Mouse (Mus musculus): ENCODE measurements at regions not wholly inside any gene's neighbourhood (a gene's known extent, or its start where the extent isn't known, plus 50 kb on each side); places are given as distances from the start of the nearest gene placed in this dataset.

- WGBS: 63% methylated on average over 7 of the region's 7 CpGs
- H3K4me1 ChIP-seq: peaks cover 7% of the 10 kb centered on the region; the same call in 1 of the 2 replicates
- H3K9me3 ChIP-seq (replicated peaks): no peaks in the 10 kb centered on the region
- no peak overlapping the region for H3K27ac ChIP-seq
- H3K4me2 ChIP-seq: no peak overlapping the region
- no peak for ATAC-seq (replicated peaks; ENCODE audit: low FRiP score)
- no peak overlapping the region for H3K4me3 ChIP-seq (replicated peaks)
- H3K27me3 ChIP-seq: no peaks in the 10 kb centered on the region
- H3K9ac ChIP-seq: no peak overlapping the region
- no peaks in the 10 kb centered on the region for H3K36me3 ChIP-seq
Measured at GRCm38 (mm10) chr15:60693751-60694500, 159.7 kb downstream of the Fam84b start.

GRCm38 (mm10) chr15:60692718-60693597, 160.6 kb downstream of the Fam84b start:
- H3K27me3 ChIP-seq: no peaks in the 10 kb centered on the region
- peak overlapping the region; percentile 37 for H3K27ac ChIP-seq
- H3K4me2 ChIP-seq: no peak overlapping the region
- H3K36me3 ChIP-seq: no peaks in the 10 kb centered on the region
- H3K4me3 ChIP-seq (replicated peaks): no peak overlapping the region
- no peak for ATAC-seq (replicated peaks; ENCODE audit: low FRiP score)
- no peak overlapping the region for H3K9ac ChIP-seq
- peaks cover 7% of the 10 kb centered on the region; the same call in 1 of the 2 replicates for H3K4me1 ChIP-seq
- WGBS: 56% methylated on average over 6 of the region's 6 CpGs
- no peaks in the 10 kb centered on the region for H3K9me3 ChIP-seq (replicated peaks)

GRCm38 (mm10) chr15:60692149-60692548, 161.4 kb downstream of the Fam84b start:
- H3K27ac ChIP-seq: no peak overlapping the region
- WGBS: 29% methylated on average over 3 of the region's 3 CpGs

GRCm38 (mm10) chr15:60677397-60677796, 176.2 kb downstream of the Fam84b start:
- Histone ChIP-seq H3K4me1 (no peaks in the 10 kb centered on the region), H3K27ac (no peak overlapping the region), H3K4me2 (no peak overlapping the region), H3K9ac (no peak overlapping the region), H3K36me3 (no peaks in the 10 kb centered on the region), H3K27me3 (no peaks in the 10 kb centered on the region), H3K9me3 (replicated peaks) (no peaks in the 10 kb centered on the region), H3K4me3 (replicated peaks) (no peak overlapping the region)
- 54% methylated on average over 3 of the region's 3 CpGs for WGBS
- no peak for ATAC-seq (replicated peaks; ENCODE audit: low FRiP score)

More at GRCm38 (mm10) chr15:60692149-60692548, 161.4 kb downstream of the Fam84b start:
- H3K27me3 ChIP-seq: no peaks in the 10 kb centered on the region
- no peak overlapping the region for H3K9ac ChIP-seq
- ATAC-seq (replicated peaks; ENCODE audit: low FRiP score): 0 out of 2 replicates have a peak, but pooled peaks have one; percentile 40
- peaks cover 7% of the 10 kb centered on the region; the same call in 1 of the 2 replicates for H3K4me1 ChIP-seq
- no peak overlapping the region for H3K4me2 ChIP-seq
- no peaks in the 10 kb centered on the region for H3K36me3 ChIP-seq
- no peak overlapping the region for H3K4me3 ChIP-seq (replicated peaks)
- no peaks in the 10 kb centered on the region for H3K9me3 ChIP-seq (replicated peaks)

DNA sequence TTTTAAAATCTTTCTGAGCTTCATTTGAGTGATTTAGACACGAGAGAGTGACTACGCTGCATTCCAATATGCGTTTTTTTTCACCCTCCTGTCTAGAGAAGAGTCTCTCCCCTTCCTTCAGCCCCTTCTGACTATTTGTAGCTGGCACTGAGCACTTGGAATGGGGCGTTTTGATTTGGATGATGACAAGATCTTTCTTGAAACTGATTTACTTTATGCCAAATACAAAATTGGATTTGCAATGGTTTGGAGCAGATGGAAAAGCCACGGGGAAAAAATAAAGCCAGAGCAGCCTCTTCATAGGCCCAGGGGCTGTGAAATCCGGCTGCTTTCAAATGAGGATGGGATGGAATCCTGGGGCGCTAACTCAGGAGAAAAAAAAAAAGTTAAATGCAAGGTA, 196.0 kb downstream of the Fam84b start:
- no peaks in the 10 kb centered on the region for H3K4me1 ChIP-seq
- 82% methylated on average over 7 of the region's 7 CpGs for WGBS
- H3K9ac ChIP-seq: no peak overlapping the region
- H3K4me2 ChIP-seq: no peak overlapping the region
- no peaks in the 10 kb centered on the region for H3K27me3 ChIP-seq
- H3K27ac ChIP-seq: no peak overlapping the region
- no peak for ATAC-seq (replicated peaks; ENCODE audit: low FRiP score)
- no peak overlapping the region for H3K4me3 ChIP-seq (replicated peaks)
- no peaks in the 10 kb centered on the region for H3K36me3 ChIP-seq
- no peaks in the 10 kb centered on the region for H3K9me3 ChIP-seq (replicated peaks)

GRCm38 (mm10) chr15:60655113-60655512, 198.5 kb downstream of the Fam84b start:
- WGBS: 69% methylated on average over 3 of the region's 3 CpGs
- no peaks in the 10 kb centered on the region for H3K4me1 ChIP-seq
- H3K9ac ChIP-seq: no peak overlapping the region
- H3K36me3 ChIP-seq: no peaks in the 10 kb centered on the region
- H3K4me2 ChIP-seq: no peak overlapping the region
- H3K9me3 ChIP-seq (replicated peaks): no peaks in the 10 kb centered on the region
- H3K27me3 ChIP-seq: no peaks in the 10 kb centered on the region
- no peak overlapping the region for H3K27ac ChIP-seq
- no peak overlapping the region for H3K4me3 ChIP-seq (replicated peaks)
- ATAC-seq (replicated peaks; ENCODE audit: low FRiP score): 0 out of 2 replicates have a peak, but pooled peaks have one; percentile 18

DNA sequence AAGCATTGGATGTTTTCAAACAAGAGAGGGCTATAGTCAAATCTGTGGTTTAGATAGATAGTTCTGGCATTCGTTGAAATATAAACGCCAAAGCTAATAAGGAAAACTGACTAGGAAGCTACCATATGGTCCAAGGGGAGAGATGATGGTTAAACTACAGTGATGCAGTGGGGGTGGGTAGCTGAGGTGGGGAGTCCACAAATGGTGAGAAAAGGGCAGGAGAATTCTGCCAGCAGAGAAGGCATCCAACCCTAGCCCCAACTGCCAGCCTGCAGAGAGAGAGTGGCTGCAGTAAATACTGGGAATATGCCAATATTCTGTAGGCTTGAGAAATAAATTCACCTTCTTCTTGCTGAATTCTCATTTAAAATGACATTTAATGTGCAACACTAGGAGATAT, 204.3 kb downstream of the Fam84b start:
- Histone ChIP-seq H3K27me3 (no peaks in the 10 kb centered on the region), H3K27ac (no peak overlapping the region), H3K4me1 (no peaks in the 10 kb centered on the region), H3K36me3 (no peaks in the 10 kb centered on the region), H3K4me3 (replicated peaks) (no peak overlapping the region), H3K9me3 (replicated peaks) (no peaks in the 10 kb centered on the region), H3K9ac (no peak overlapping the region), H3K4me2 (no peak overlapping the region)
- 92% methylated on average over 2 of the region's 2 CpGs for WGBS
- no peak for ATAC-seq (replicated peaks; ENCODE audit: low FRiP score)

GRCm38 (mm10) chr15:60641770-60642169, 211.8 kb downstream of the Fam84b start:
- 81% methylated on average over 1 of the region's 1 CpGs for WGBS
- Histone ChIP-seq H3K36me3 (no peaks in the 10 kb centered on the region), H3K4me2 (no peak overlapping the region), H3K27ac (no peak overlapping the region), H3K4me3 (replicated peaks) (no peak overlapping the region), H3K9ac (no peak overlapping the region), H3K4me1 (no peaks in the 10 kb centered on the region), H3K9me3 (replicated peaks) (no peaks in the 10 kb centered on the region), H3K27me3 (no peaks in the 10 kb centered on the region)
- ATAC-seq (replicated peaks; ENCODE audit: low FRiP score): no peak

- no peaks in the 10 kb centered on the region for H3K9me3 ChIP-seq (replicated peaks)
- H3K4me2 ChIP-seq: no peak overlapping the region
- H3K36me3 ChIP-seq: no peaks in the 10 kb centered on the region
- no peak overlapping the region for H3K27ac ChIP-seq
- H3K4me3 ChIP-seq (replicated peaks): no peak overlapping the region
- no peaks in the 10 kb centered on the region for H3K27me3 ChIP-seq
- H3K9ac ChIP-seq: no peak overlapping the region
- ATAC-seq (replicated peaks; ENCODE audit: low FRiP score): no peak
- 72% methylated on average over 3 of the region's 3 CpGs for WGBS
- H3K4me1 ChIP-seq: no peaks in the 10 kb centered on the region
Measured at GRCm38 (mm10) chr15:60633457-60633850, 220.1 kb downstream of the Fam84b start.

DNA sequence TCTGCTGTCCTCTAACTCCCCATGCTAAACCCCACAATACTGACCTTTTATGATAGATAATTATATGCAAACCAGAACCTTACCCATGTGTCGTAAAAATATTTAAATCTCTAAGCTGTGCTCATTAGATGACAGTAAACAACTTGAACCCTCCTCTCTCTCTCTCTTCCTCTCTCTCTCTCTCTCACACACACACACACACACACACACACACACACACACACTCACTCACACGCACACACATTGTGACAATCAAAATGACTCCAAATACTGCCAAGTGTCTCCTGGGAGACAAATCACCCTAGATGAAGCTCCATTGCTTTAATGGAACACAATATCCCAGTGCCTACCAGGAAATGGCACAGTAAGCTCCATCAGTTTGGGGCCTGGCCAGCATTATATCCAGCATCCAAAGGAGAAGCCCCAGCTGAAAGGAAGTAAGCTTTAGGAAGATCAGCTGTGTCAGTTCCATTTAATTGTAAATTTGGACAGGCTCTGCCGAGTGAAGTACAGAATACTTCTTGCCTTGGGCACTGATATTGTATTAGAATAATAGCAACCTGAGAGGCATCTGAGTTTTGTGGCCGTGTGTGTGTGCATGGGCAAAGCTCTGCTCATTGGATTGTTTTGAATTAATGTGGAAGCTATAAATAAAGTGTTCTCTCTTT, 220.7 kb downstream of the Fam84b start:
- H3K27ac ChIP-seq: no peak overlapping the region
- ATAC-seq (replicated peaks; ENCODE audit: low FRiP score): no peak
- H3K9ac ChIP-seq: no peak overlapping the region
- WGBS: 64% methylated on average over 4 of the region's 4 CpGs
- no peak overlapping the region for H3K4me3 ChIP-seq (replicated peaks)
- no peaks in the 10 kb centered on the region for H3K4me1 ChIP-seq
- H3K36me3 ChIP-seq: no peaks in the 10 kb centered on the region
- H3K4me2 ChIP-seq: no peak overlapping the region
- no peaks in the 10 kb centered on the region for H3K27me3 ChIP-seq
- H3K9me3 ChIP-seq (replicated peaks): no peaks in the 10 kb centered on the region

DNA sequence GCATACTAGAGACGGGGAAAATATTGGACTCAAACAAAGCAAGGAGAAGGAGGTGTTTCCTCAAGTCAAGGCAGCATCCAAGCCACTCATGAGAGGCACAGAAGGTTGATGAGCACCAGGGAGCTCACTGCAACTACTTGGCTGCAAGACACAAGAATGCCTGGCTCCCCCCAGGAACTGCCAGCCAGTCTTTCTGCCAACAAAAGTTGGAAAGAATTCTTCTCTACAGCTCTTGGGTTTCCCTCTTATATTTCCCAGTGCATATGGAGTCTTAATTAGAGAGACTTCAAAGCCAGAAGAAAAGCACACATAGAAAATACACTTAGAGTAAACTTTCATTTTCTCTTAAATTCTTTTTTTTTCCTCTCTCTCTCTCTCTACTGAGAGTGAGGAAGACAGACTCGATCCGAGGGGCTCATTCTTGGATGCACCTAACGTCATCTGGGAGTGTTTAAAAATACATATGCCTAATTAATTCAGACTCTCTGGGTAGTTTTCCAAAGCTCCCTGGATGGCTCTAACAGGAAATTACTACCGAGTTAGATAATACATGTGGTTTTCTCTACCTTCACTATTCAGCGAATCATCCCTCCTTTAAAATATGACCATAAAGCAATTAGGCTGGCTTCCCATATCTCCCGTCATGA, 222.7 kb downstream of the Fam84b start:
- Histone ChIP-seq H3K9ac (no peak overlapping the region), H3K36me3 (no peaks in the 10 kb centered on the region), H3K4me1 (no peaks in the 10 kb centered on the region), H3K4me2 (no peak overlapping the region), H3K27ac (no peak overlapping the region), H3K27me3 (no peaks in the 10 kb centered on the region), H3K9me3 (replicated peaks) (no peaks in the 10 kb centered on the region), H3K4me3 (replicated peaks) (no peak overlapping the region)
- 78% methylated on average over 7 of the region's 7 CpGs for WGBS
- ATAC-seq (replicated peaks; ENCODE audit: low FRiP score): no peak

Data from kidney, embryonic 15.5 days (tissue).